Mouse (Mus musculus) spleen, embryonic (tissue): ENCODE measurements around the gene Gm20696.

ENCODE experiments used
- CTCF ChIA-PET: fragments of 350-600 bp; sonication (Branson Sonifier 250); formaldehyde crosslinking; loops from one replicate; lab custom pipeline; 2022; lab: Charles Lee

Gm20696 gene

GRCm38 (mm10) chr6:99403755-99404390 is 262.7 kb downstream of the Gm20696 start:
- CTCF ChIA-PET = interaction anchor here (0.7 kb wide), 1 partner anchor 57 kb away, joined by 6 read pairs; no protein-coding TSS in a partner anchor

DNA sequence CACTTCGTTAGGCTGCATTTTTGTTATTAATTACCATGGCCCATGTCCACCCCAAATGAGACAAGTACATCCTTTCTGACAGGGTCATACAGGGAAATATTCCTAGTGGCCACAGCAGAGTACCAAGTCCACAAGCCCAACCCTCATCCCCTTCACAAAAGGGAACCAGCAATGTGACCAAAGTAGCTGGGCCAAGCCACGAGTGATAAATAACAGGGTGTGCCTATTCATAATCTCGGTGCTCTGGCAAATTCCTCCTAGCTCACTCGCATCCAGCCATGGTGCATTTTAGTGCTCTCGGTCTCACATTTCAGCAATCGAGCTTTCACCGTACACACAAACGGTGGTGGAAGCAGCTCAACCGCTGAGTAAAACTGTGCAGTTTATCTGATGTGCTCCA is 263.7 kb downstream of the Gm20696 start:
- CTCF ChIA-PET = no interaction called here

- CTCF ChIA-PET = interaction anchor here (0.6 kb wide), 1 partner anchor 161 kb away, joined by 3 read pairs; no protein-coding TSS in a partner anchor
These were observed 264.2 kb downstream of the Gm20696 start for GRCm38 (mm10) chr6:99402370-99402769.

- CTCF ChIA-PET = interaction anchor here (0.6 kb wide), 1 partner anchor 160 kb away, joined by 3 read pairs; no protein-coding TSS in a partner anchor
These were observed 264.8 kb downstream of the Gm20696 start for GRCm38 (mm10) chr6:99401801-99402200.

DNA sequence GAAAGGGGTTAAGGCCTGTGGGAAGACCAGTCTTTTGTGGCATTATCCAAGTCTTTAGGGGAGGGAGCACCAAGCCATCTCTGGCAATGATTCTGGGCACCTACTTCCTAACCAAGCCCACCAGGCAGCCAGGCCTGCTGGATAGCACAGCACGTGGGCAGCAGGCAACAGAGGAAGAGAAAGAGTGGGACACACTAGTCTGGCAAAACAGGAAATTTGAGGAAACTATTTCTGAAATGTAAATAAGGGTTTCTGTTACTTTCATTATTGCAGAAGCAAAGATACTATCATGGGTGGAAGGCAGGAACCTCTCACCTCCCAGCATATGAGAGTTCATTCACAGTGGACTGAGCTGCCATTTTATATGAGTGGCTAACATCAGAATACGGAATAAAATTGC is 265.4 kb downstream of the Gm20696 start:
- CTCF ChIA-PET = no interaction called here

- CTCF ChIA-PET = no interaction called here
These were observed 270.9 kb downstream of the Gm20696 start for GRCm38 (mm10) chr6:99395745-99396144.

- CTCF ChIA-PET = no interaction called here
These were observed 271.8 kb downstream of the Gm20696 start for GRCm38 (mm10) chr6:99394801-99395200.

GRCm38 (mm10) chr6:99392484-99392883 is 274.1 kb downstream of the Gm20696 start:
- CTCF ChIA-PET = no interaction called here

GRCm38 (mm10) chr6:99388741-99389675 is 277.6 kb downstream of the Gm20696 start:
- CTCF ChIA-PET = interaction anchor here (0.6 to 1.3 kb wide), 2 partner anchors 62 to 146 kb away, joined by 3 read pairs; no protein-coding TSS in a partner anchor

GRCm38 (mm10) chr6:99388023-99388422 is 278.6 kb downstream of the Gm20696 start:
- CTCF ChIA-PET = interaction anchor here (1.3 kb wide), 1 partner anchor 63 kb away, joined by 3 read pairs; no protein-coding TSS in a partner anchor

DNA sequence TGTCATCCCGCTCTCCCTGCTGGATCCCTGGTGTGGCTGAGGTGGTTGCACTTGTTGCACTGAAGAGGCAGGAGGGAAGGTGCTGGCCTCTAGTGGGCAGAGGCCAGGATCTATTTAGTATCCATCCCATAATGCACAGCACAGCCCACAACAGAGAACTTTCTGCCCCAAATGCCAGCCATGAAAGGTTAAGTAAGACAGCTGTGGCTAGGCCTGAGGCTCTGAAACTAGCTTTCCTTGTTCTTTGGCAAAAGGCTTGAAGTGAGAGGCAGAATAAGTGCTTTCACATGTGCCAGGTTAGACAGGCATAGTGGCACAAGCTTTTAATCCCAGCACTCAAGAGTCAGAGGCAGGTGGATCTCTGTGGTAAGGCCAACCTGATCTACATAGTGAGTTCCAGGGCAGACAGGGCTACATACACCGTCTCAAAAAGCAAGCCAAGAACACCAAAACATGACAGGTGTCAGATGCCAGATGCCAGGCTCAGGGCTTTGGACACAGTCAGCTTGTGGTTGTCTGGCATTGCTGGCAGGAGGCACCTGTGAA is 281.5 kb downstream of the Gm20696 start:
- CTCF ChIA-PET = no interaction called here

- CTCF ChIA-PET = interaction anchor here (0.5 to 0.7 kb wide), 2 partner anchors 33 to 110 kb away, joined by 3 to 4 read pairs; no protein-coding TSS in a partner anchor
These were observed 282.6 kb downstream of the Gm20696 start for GRCm38 (mm10) chr6:99383846-99384472.

DNA sequence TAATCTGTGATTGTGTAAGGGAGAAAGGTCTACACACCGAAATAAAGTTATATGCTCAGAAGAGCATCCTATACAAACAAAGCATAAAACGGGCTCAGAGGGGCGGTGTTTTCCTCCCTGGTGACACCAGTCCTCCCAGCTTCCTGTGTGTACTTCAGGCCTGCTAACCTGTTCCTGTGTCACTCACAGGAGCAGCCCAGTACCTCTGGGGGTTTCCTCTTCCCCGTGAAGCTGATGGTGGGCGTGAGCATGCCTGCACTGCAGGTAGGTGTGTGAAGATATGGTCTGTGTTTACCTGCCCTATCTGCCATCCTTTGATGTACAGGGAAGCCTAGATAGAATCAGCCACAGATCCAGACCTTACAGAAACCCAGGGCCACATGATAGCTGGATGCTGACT is 286.5 kb downstream of the Gm20696 start:
- CTCF ChIA-PET = no interaction called here

- CTCF ChIA-PET = interaction anchor here (0.6 kb wide), 1 partner anchor 326 kb away, joined by 3 read pairs; no protein-coding TSS in a partner anchor
These were observed 287.4 kb downstream of the Gm20696 start for GRCm38 (mm10) chr6:99378997-99379710.

GRCm38 (mm10) chr6:99377716-99378115 is 288.9 kb downstream of the Gm20696 start:
- CTCF ChIA-PET = interaction anchor here (0.6 kb wide), 1 partner anchor 146 kb away, joined by 13 read pairs; no protein-coding TSS in a partner anchor

DNA sequence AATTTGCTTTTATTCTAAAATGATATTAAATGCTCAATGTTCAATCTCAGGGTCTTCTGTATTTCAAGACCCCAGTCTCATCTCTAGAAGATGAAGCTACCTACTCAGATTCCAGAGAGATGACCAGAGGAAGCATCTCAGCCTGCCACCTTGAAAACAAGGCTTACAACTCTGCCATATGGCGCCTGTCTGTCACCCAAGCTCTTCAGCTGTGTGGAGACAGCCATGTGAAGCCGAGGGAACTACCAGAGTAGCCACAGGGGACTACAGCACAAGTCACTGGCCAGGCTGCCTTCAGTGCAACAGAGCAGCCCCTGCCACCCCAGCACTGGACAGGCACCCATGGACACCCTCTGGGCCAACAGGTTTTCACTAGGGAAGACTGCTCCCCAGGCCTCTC is 289.5 kb downstream of the Gm20696 start:
- CTCF ChIA-PET = interaction anchor here (0.6 kb wide), 1 partner anchor 146 kb away, joined by 13 read pairs; no protein-coding TSS in a partner anchor

DNA sequence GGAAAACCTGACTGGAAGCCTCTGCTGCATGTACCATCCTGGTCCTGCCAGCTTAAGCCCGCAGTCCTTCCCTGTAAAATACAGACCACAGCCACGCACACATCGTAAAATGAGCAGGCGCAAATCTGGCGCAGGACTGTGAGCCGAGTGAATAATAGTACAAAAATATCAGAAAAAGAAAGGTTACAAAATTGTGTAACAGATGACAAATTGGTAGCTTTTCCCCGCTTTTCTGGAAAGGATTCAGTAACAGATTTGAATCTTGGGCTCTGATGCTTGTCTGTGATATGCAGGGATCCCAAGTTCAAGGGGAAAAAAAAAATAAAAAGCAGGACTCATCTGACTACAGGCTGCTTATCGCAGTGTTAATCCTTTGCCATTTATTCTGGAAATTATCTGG is 289.9 kb downstream of the Gm20696 start:
- CTCF ChIA-PET = interaction anchor here (0.6 kb wide), 1 partner anchor 292 kb away, joined by 3 read pairs; no protein-coding TSS in a partner anchor

GRCm38 (mm10) chr6:99375865-99376264 is 290.7 kb downstream of the Gm20696 start:
- CTCF ChIA-PET = interaction anchor here (0.6 to 1.1 kb wide), 2 partner anchors 40 to 291 kb away, joined by 3 to 8 read pairs; no protein-coding TSS in a partner anchor

GRCm38 (mm10) chr6:99375376-99375775 is 291.2 kb downstream of the Gm20696 start:
- CTCF ChIA-PET = interaction anchor here (1.1 kb wide), 1 partner anchor 40 kb away, joined by 8 read pairs; no protein-coding TSS in a partner anchor
